Mouse (Mus musculus) lung, adult 18-20 months (tissue): ENCODE measurements around the gene Itgb5.

Experiments
- DNase-seq, 2 experiments: peaks; one replicate each; pipeline ENCODE4 v3.0.0; 2022; ENCODE audit warnings: mixed read lengths in 2 of 2

Gene Itgb5

GRCm38 (mm10) chr16:33916473-33917251, 87.2 kb downstream of the Itgb5 start:
- peak; percentile 48 to 65 for DNase-seq

DNA sequence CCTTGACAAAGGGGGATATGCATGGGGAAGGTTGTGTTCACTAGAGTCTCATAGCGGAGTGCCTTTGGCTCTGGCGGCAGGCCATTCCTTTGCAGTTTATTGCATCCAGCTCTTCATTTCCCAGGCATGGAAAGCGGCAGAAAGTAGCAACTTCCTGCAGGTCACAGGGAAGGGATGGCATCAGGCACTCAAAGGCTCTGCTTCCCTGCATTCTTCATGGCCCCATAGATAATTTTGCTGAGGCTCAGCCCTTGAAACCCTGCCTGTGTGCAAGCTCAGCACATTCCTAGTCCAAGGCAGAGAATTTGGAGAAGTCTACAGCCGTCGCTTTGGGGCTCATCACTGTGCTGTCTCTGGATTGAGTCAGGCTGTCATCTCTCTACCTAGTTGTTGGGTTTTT, 87.9 kb downstream of the Itgb5 start:
- no peak for DNase-seq

- no peak for DNase-seq
These were observed 88.5 kb downstream of the Itgb5 start for GRCm38 (mm10) chr16:33917926-33918325.

- DNase-seq, result no peak
These were observed 92.0 kb downstream of the Itgb5 start for GRCm38 (mm10) chr16:33921514-33921913.

DNA sequence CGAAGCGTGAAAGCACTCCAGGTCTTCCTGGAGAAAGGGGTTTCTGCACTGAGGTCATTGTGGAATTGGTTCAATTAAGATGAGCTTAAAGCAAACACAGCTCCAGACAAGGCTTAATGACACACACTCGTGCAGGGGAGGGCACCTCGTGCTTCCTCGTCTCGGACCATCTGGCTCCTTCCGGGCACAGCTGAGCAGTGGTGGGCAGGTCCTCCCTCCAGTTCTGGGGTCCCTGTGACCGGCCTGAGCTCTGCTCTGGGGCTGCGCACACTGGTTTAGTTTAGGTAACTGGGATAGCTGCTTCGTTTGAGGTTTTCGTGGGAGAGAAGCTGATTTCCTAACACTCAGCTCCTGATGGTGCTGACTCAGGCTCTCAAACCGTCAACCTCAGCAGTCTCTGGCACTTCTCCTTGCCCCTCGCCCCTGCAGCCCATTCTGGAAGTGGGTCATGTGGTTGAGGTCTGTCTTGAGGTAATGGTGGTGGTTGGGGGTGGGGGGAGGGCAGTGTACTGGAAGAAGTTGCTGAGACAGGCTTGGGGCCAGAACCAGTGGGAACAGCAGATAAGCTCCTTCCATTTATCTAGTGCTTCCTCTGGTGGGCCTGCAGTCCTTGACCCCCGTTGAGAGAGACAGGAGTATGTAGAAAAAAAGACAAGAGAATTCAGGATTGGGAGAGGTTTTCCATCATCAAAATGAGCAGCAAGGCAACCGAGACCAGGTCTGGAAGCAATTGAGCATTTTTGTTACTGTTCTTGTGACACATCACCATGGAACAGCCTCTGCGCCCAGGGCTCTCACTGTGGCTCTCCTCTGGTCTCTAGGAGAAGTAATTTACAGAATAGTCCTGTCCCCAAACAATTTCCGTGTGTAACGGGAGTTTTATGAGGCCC, 92.9 kb downstream of the Itgb5 start:
- DNase-seq, result peak in 1 of 2 experiments; percentile 20

GRCm38 (mm10) chr16:33923001-33923316, 93.5 kb downstream of the Itgb5 start:
- DNase-seq, result no peak

GRCm38 (mm10) chr16:33923758-33924157, 94.3 kb downstream of the Itgb5 start:
- no peak for DNase-seq

GRCm38 (mm10) chr16:33927263-33927824, 97.9 kb downstream of the Itgb5 start:
- DNase-seq, result no peak

- DNase-seq, result peak in 1 of 2 experiments; percentile 47
These were observed 99.5 kb downstream of the Itgb5 start for GRCm38 (mm10) chr16:33928788-33929462.

- no peak for DNase-seq
These were observed 101.3 kb downstream of the Itgb5 start for GRCm38 (mm10) chr16:33930785-33931184.

- peak; percentile 36 to 55 for DNase-seq
These were observed 102.2 kb downstream of the Itgb5 start for GRCm38 (mm10) chr16:33931682-33932081.

- DNase-seq, result peak; percentile 38 to 47
These were observed 102.7 kb downstream of the Itgb5 start for GRCm38 (mm10) chr16:33932126-33932525.

DNA sequence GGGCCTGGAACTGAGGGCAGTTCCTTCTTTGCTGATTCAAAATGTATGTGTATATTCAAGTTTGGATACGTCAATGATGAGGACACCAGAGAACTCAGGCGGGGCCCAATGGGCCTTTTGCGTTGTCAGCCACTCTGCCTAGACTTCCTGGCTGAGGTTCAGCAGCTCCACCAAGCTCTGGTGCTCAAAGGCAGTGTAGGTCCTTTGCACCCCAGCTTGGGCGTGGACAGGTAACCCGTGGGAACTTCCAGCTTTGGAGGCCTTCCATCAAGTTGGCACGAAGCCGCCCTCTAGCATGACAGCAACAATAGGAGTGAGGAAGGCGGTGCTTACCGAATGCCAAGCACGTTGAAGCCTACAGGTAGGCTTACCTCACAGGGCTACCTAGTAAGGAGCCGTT, 103.9 kb downstream of the Itgb5 start:
- peak; percentile 65 for DNase-seq

GRCm38 (mm10) chr16:33934701-33935406, 105.4 kb downstream of the Itgb5 start:
- peak in 1 of 2 experiments; percentile 38 for DNase-seq

- DNase-seq, result no peak
These were observed 105.9 kb downstream of the Itgb5 start for GRCm38 (mm10) chr16:33935407-33935785.

DNA sequence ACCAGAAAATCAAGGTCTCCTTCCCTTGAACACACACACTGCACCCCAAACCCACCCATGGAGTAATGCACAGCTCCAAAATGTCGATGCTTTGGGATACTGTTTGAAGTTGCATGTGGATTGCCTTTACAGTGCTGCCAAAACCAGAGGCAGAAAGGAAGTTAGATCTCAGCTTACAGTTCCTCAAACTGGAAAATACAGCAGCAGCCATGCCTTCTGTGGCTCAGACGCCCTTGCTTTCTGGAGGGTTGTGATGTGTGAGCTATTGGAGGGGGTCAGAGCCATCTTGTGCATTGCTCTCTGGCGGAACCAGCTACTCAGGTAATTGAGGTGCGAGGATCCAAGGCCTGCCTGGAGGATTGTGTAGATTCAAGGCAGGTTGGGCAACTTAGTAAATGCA, 107.4 kb downstream of the Itgb5 start:
- no peak for DNase-seq

- DNase-seq, result peak; percentile 72 to 80
These were observed 108.1 kb downstream of the Itgb5 start for GRCm38 (mm10) chr16:33937567-33937966.

DNA sequence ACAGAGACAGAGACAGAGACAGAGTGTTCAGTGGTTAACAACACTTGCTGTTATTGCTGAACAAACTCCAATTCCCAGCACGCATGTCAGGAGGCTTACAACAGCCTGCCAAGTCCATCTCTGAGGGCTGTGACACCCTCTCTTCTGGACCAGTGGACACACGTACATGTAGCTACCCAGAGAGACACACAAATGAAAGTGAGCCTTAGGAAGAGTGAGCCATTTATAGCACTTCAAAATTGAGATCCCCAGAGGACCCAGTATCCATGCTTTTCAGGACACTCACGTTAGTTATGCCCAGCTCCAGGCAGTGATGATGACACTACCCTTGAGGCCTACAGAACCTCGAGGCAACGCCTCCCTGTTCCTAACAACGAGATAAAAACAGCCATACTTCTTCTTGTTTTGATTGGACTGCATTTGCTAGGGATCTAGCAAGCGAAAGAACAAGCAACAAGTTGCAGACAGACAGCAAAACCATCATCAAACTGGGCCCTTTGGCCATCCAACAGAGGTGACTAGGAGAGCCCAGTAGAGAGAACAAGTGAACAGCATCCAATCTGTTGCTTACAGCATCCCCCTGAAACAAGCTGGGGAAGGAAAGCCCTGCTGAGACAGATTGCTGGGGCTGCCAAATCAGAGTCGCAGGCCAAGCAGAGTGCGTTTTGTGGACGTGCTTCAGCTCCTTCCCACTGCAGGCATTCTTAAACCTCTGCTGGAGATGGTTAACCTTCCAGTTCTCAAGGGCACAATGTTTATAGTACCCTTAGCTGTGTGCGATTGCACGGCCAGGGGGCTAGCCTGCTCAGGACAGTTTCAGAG, 109.1 kb downstream of the Itgb5 start:
- no peak for DNase-seq

DNA sequence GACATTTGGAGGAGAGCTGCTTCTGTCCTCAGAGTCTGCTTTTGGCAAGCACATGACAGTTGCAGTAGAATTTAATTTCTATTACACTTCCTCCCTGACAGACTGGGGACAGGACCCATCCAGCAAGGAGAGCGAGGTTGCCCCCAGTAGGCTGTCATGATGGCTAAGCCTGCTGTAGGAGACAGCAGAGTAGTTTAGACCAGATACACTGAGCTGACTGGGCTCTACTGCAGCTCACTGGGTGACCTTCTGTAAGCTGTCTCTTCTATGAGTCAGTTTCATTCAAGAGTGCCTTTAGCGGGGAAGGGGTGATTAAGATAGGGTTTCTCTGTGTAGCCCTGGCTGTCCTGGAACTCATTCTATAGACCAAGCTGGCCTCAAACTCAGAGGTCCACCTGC, 109.7 kb downstream of the Itgb5 start:
- DNase-seq, result no peak

GRCm38 (mm10) chr16:33939636-33940035, 110.2 kb downstream of the Itgb5 start:
- DNase-seq, result no peak

DNA sequence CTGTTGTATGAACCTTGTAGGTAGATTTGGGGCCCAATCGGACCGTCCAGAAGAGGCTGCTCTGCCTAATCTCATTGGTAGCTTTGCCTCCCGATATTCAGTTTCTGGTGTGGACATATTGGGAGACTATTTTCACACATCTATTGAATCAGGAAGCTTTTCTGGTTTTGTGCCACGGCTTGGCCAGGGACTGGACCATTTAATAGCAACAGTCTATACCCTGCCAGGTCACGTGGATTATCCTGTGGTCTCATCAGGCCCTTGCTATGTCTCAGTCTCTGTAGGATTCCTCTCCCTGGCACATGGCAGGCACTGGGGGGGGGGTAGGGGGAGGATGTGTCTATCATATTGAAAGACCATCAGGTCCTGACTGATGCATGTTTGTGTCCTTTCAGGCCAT, 110.6 kb downstream of the Itgb5 start:
- no peak for DNase-seq
